Mouse (Mus musculus): Measurements from ENCODE around the gene Hspb11. TPM values are rescaled to one million over a fixed set of nuclear protein-coding genes. Genes with fewer than 3 reads are reported as not detected.

The Hspb11 gene
- polyA plus RNA-seq, 1 experiment from 2014 or later: 43.5 TPM

- Histone ChIP-seq H3K9me3 (no peaks in the 10 kb centered on the region), H3K4me3 (no peak overlapping the region), H3K36me3 (no peaks in the 10 kb centered on the region), H3K27ac (no peak overlapping the region), H3K4me1 (replicated peaks) (no peaks in the 10 kb centered on the region), H3K4me2 (no peak overlapping the region), H3K27me3 (no peaks in the 10 kb centered on the region), H3K9ac (no peak overlapping the region)
- no peak for ATAC-seq (ENCODE audit: low FRiP score)
- 85% methylated on average over 4 of the region's 4 CpGs for WGBS
Measured at GRCm38 (mm10) chr4:107300371-107300770, 47.0 kb downstream of the Hspb11 start.

DNA sequence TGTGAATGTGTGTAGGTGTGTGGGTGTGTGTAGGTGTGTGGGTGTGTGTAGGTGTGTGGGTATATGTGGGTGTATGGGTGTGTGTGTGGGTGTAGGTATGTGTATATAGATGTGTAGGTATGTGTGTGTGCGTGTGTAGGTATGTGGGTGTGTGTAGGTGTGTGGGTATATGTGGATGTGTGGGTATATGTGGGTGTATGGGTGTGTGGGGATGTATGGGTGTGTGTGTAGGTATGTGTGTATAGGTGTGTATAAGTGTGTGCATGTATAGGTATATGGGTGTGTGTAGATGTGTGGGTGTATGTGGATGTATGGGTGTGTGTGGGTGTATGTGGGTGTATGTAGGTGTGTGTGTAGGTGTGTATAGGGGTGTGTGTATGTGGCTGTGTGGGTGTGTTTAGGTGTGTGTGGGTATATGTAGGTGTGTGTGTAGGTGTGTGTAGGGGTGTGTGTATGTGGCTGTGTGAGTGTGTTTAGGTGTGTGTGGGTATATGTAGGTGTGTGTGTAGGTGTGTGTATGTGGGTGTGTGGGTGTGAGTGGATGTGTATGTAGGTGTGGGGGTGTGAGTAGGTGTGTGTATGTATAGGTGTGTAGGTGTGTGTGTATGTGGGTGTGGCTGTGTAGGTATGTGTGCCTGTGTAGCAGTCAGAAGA is 47.6 kb downstream of the Hspb11 start:
- ATAC-seq (ENCODE audit: low FRiP score): no peak
- Histone ChIP-seq H3K36me3 (no peaks in the 10 kb centered on the region), H3K27me3 (no peaks in the 10 kb centered on the region), H3K9ac (no peak overlapping the region), H3K4me1 (replicated peaks) (no peaks in the 10 kb centered on the region), H3K27ac (no peak overlapping the region), H3K4me2 (no peak overlapping the region), H3K9me3 (no peaks in the 10 kb centered on the region), H3K4me3 (no peak overlapping the region)
- WGBS: 96% methylated on average over 1 of the region's 1 CpGs

DNA sequence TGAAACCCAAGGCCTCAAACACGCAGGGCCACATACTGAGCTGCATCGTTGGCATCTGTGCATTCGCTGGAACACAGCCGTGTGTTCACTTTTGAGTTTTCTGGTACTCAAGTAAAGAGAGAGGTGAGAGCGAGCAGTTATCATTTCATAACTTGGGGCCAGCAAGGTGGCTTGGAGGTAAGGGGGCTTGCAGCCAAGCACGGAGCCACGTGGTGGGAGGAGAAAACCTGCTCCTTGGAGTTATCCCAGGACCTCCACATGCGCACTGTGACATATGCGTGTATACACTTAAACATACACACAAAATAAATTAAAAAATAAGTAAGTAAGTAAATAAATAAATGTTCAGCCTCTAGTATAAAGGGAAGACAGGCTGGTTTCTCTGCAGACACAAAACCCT is 48.8 kb downstream of the Hspb11 start:
- H3K4me2 ChIP-seq: no peak overlapping the region
- H3K36me3 ChIP-seq: no peaks in the 10 kb centered on the region
- ATAC-seq (ENCODE audit: low FRiP score): no peak
- no peaks in the 10 kb centered on the region for H3K4me1 ChIP-seq (replicated peaks)
- H3K27me3 ChIP-seq: no peaks in the 10 kb centered on the region
- H3K9ac ChIP-seq: no peak overlapping the region
- H3K4me3 ChIP-seq: no peak overlapping the region
- WGBS: 90% methylated on average over 9 of the region's 9 CpGs
- H3K27ac ChIP-seq: no peak overlapping the region
- H3K9me3 ChIP-seq: no peaks in the 10 kb centered on the region

DNA sequence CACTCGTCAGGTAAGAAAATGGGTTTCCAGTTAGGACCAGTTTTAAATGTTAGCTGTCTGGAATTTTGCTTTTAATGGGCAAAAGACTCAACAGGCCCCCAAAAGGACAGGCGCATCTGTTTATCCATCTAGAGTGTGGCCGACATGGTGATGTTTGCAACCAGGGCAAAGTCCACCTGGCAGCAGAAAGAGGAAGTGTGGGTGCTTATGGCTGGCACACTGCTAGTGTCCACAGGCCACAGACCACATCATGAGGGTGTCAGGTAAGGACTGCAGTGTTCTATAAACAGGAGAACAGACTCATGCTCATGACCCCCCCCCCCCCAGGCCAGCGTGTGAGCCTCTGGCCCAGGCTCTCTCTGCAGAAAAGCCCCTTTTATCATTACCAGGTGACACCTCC is 49.4 kb downstream of the Hspb11 start:
- Histone ChIP-seq H3K9ac (no peak overlapping the region), H3K4me3 (no peak overlapping the region), H3K27me3 (no peaks in the 10 kb centered on the region), H3K4me1 (replicated peaks) (no peaks in the 10 kb centered on the region), H3K9me3 (no peaks in the 10 kb centered on the region), H3K27ac (no peak overlapping the region), H3K4me2 (no peak overlapping the region), H3K36me3 (no peaks in the 10 kb centered on the region)
- ATAC-seq (ENCODE audit: low FRiP score): no peak
- 85% methylated on average over 4 of the region's 4 CpGs for WGBS

GRCm38 (mm10) chr4:107303531-107303930 is 50.1 kb downstream of the Hspb11 start:
- Histone ChIP-seq H3K9me3 (no peaks in the 10 kb centered on the region), H3K4me3 (no peak overlapping the region), H3K36me3 (no peaks in the 10 kb centered on the region), H3K9ac (no peak overlapping the region), H3K27me3 (no peaks in the 10 kb centered on the region), H3K27ac (no peak overlapping the region), H3K4me1 (replicated peaks) (no peaks in the 10 kb centered on the region), H3K4me2 (no peak overlapping the region)
- 57% methylated on average over 3 of the region's 3 CpGs for WGBS
- ATAC-seq (ENCODE audit: low FRiP score): no peak

- Histone ChIP-seq H3K9me3 (no peaks in the 10 kb centered on the region), H3K9ac (no peak within 1 kb of the TSS), H3K4me2 (no peak within 1 kb of the TSS), H3K27me3 (no peaks in the 10 kb centered on the region), H3K4me3 (no peak within 1 kb of the TSS), H3K4me1 (replicated peaks) (no peaks in the 10 kb centered on the region), H3K27ac (no peak within 1 kb of the TSS), H3K36me3 (no peaks in the 10 kb centered on the region)
- no peak for ATAC-seq (ENCODE audit: low FRiP score)
- WGBS: 64% methylated on average over 6 of the region's 6 CpGs
Measured at GRCm38 (mm10) chr4:107306966-107307365, 53.6 kb downstream of the Hspb11 start, which contains the start of gene Dio1. TSS of gene Dio1 (minus strand) at chr4:107307169.

GRCm38 (mm10) chr4:107313690-107314478 is 60.5 kb downstream of the Hspb11 start, which contains the start of gene Yipf1:
TSS of gene Yipf1 (plus strand) at chr4:107314363.
- Histone ChIP-seq H3K27ac (peak within 1 kb of the TSS; percentile 73), H3K27me3 (no peaks in the 10 kb centered on the region), H3K9ac (peak within 1 kb of the TSS; percentile 78), H3K4me1 (replicated peaks) (peaks cover 15% of the 10 kb centered on the region), H3K4me3 (peak within 1 kb of the TSS; percentile 67), H3K36me3 (peaks cover 29% of the 10 kb centered on the region), H3K9me3 (no peaks in the 10 kb centered on the region), H3K4me2 (peak within 1 kb of the TSS; percentile 73)
- peak; percentile 96 for ATAC-seq (ENCODE audit: low FRiP score)
- 1% methylated on average over 29 of the region's 29 CpGs for WGBS

DNA sequence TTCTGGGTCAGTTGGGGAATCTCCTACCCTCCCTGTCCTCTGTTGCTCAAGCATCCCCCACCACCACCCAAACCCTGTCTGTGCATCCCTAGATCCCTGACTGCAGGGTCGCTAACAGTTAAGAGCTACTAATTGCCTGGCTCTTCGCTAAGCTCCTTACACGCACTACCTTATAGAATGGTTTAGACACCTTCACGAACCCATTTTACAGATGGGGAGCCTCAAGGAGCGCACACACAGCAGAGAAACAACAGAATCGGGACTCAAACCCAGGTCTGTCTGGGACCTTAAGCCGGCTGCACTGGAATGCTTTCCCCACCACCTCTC is 61.0 kb downstream of the Hspb11 start:
- ATAC-seq (ENCODE audit: low FRiP score): no peak
- Histone ChIP-seq H3K9me3 (no peaks in the 10 kb centered on the region), H3K27me3 (no peaks in the 10 kb centered on the region), H3K4me1 (replicated peaks) (peaks cover 15% of the 10 kb centered on the region), H3K36me3 (peaks cover 34% of the 10 kb centered on the region), H3K4me3 (peak overlapping the region; percentile 67), H3K27ac (0 out of 2 replicates have a peak overlapping the region, but pooled peaks have one; percentile 30), H3K4me2 (peak overlapping the region; percentile 73), H3K9ac (peak overlapping the region; percentile 78)
- WGBS: 11% methylated on average over 7 of the region's 7 CpGs

DNA sequence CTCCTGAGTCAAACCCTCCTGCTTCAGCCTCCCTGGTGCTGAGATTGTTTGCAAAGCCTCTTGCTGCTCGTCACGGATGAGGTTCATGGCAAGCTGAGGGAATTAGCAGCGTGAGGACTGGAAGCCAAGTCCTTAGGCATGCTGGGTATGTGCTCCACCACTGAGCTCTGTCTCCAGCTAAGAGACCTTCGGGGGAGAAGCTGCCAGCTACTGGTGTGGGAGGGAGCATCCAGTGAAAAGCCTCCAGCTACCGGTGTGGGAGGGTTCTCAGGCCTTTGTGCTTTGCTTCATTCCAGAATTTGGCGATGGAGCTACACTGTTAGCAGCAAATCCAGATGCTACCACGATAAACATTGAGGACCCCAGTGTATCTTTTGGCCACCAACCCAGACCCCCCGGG is 65.3 kb downstream of the Hspb11 start:
- no peak for ATAC-seq (ENCODE audit: low FRiP score)
- H3K36me3 ChIP-seq: peaks cover 74% of the 10 kb centered on the region
- no peak overlapping the region for H3K4me2 ChIP-seq
- H3K4me1 ChIP-seq (replicated peaks): peaks cover 11% of the 10 kb centered on the region
- no peaks in the 10 kb centered on the region for H3K27me3 ChIP-seq
- WGBS: 80% methylated on average over 8 of the region's 8 CpGs
- H3K4me3 ChIP-seq: no peak overlapping the region
- no peak overlapping the region for H3K9ac ChIP-seq
- no peak overlapping the region for H3K27ac ChIP-seq
- H3K9me3 ChIP-seq: no peaks in the 10 kb centered on the region

DNA sequence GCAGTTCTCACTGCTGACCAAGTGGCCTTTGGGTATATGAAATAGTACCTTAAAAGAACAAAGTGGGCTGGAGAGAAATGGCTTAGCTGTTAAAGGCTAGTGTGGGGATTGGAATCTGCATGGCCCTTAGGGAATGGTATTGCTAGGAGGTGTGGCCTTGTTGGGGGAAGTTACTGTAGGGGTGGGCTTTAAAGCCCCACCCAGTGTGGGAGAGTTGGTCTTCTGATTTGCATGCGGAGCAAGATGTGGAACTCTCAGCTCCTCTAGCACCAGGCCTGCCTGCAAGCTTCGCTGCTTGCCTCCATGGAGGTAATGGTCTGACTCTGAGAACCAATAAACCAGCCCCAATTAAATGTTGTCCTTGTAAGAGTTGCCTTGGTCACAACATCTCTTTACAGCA is 67.6 kb downstream of the Hspb11 start:
- Histone ChIP-seq H3K36me3 (peaks cover 80% of the 10 kb centered on the region), H3K27ac (no peak overlapping the region), H3K9ac (no peak overlapping the region), H3K4me2 (no peak overlapping the region), H3K27me3 (no peaks in the 10 kb centered on the region), H3K4me3 (no peak overlapping the region), H3K4me1 (replicated peaks) (no peaks in the 10 kb centered on the region), H3K9me3 (no peaks in the 10 kb centered on the region)
- no peak for ATAC-seq (ENCODE audit: low FRiP score)
- 85% methylated on average over 2 of the region's 2 CpGs for WGBS

- no peak overlapping the region for H3K4me2 ChIP-seq
- H3K4me1 ChIP-seq (replicated peaks): no peaks in the 10 kb centered on the region
- peaks cover 73% of the 10 kb centered on the region for H3K36me3 ChIP-seq
- no peak overlapping the region for H3K4me3 ChIP-seq
- WGBS: 95% methylated on average over 2 of the region's 2 CpGs
- ATAC-seq (ENCODE audit: low FRiP score): no peak
- H3K9me3 ChIP-seq: no peaks in the 10 kb centered on the region
- no peak overlapping the region for H3K27ac ChIP-seq
- H3K27me3 ChIP-seq: no peaks in the 10 kb centered on the region
- no peak overlapping the region for H3K9ac ChIP-seq
Measured at GRCm38 (mm10) chr4:107323113-107323512, 69.7 kb downstream of the Hspb11 start.

GRCm38 (mm10) chr4:107328530-107328929 is 75.1 kb downstream of the Hspb11 start:
- H3K9me3 ChIP-seq: no peaks in the 10 kb centered on the region
- 94% methylated on average over 8 of the region's 8 CpGs for WGBS
- no peak for ATAC-seq (ENCODE audit: low FRiP score)

More at GRCm38 (mm10) chr4:107328530-107328929, 75.1 kb downstream of the Hspb11 start:
- Histone ChIP-seq H3K4me2 (no peak overlapping the region), H3K9ac (no peak overlapping the region), H3K4me3 (no peak overlapping the region), H3K4me1 (replicated peaks) (no peaks in the 10 kb centered on the region), H3K36me3 (peaks cover 39% of the 10 kb centered on the region), H3K27me3 (no peaks in the 10 kb centered on the region), H3K27ac (no peak overlapping the region)

All from hindbrain, embryonic 13.5 days (tissue).